Mouse (Mus musculus) mouse trophoblast stem cell (cell line): ENCODE measurements around the gene Six5.

Experiments
- in situ Hi-C, 2 experiments: fragments of 300-500 bp; cut with MseI, MboI; formaldehyde crosslinking; loops; 2 replicates in 1 of 2; 3 replicates in 1 of 2; pipeline ENCODE4 v1.15.1; 2025

Six5 gene

DNA sequence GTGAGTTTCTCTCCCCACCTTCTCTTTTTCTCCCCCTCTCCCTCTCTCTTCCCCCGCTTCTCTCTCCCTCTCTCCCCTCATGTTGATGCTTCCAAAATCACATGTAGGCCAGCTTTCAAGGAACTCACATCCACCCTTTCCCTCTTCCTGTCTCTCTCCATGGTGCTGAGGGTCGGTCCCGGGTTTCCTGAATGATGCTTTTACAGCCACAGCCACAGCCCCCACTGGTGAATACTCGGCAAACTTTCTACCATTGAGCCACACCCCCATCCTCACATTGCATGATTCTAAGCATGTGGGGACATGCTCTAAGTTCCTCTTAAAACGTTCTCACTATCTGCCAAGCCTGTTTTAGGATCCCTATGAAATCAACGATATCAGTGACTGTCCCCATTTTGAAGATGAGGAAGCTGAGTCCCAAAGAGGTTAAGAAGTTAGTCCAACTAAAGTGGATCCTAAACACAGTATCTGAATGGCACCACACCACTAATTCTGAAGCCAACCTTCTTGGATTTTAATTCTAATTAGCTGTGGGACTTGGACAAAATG is 53.2 kb downstream of the Six5 start:
- in situ Hi-C loops, result no loop called here
